9 mouse cellular contexts compared by ENCODE assay signal in the genomic region with DNA sequence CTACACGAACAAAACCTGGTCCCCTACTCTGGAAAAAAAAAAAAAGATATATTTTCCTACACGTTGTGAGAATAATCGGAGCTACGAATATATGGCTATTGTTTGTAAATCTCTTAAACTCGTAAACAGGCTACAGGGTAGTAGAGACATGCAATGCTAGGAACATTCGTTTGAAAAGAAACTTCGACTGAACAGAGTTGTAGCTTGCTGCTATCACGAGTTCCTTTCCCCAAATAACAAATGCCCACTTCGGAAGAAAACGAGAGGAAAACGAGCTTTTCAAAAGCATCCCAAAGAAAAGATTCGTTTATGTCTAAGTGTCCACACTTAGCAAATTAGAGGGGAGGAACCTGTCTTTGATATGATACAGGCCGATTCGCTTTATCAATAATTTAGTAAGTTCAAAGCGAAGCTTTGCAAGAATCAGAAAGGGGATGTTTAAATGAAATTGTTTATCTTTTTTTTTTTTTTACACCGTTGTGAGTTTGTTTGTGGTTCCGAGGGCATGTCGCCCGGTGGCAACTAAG. TPM values are rescaled to one million over a fixed set of nuclear protein-coding genes. Genes with fewer than 3 reads are reported as not detected.
A peak's percentile ranks its signal among the peaks of the same experiment; 100 is the strongest.
DNase-seq lines count a peak whose midpoint lies in the region; ATAC-seq and TF ChIP-seq lines count a peak whose summit lies in the region.
"Had no signal": no experiment of that assay in that cellular context is flagged by ENCODE, and none has a peak within 500 bp of the region (broad histone marks: within the 10 kb centered on the region; RNA-seq: fewer than 3 reads in every experiment).

No protein-coding gene starts in this region.

- peaks cover 16% of the 10 kb centered on the region for H3K36me3 ChIP-seq in limb, embryonic 14.5 days (ENCODE audit: control insufficient read depth, insufficient read depth, low read length)
- H3K36me3 ChIP-seq in liver, embryonic 12.5 days = no peaks in the 10 kb centered on the region

- WGBS in limb, embryonic 14.5 days = 4% methylated on average over 19 of the region's 19 CpGs
- WGBS in liver, embryonic 12.5 days (ENCODE audit: insufficient replicate concordance) = 4% methylated on average over 19 of the region's 19 CpGs

- peak overlapping the region; percentile 95 for H3K27ac ChIP-seq in limb, embryonic 14.5 days (replicated peaks; ENCODE audit: low read depth, low read length)
- no peak overlapping the region for H3K27ac ChIP-seq in liver, embryonic 12.5 days

- peak; percentile 21 for DNase-seq in embryo, embryonic 11 days
- DNase-seq in embryo, embryonic 10 days (ENCODE audit: low spot score) = no peak
- DNase-seq in retina, embryonic 14.5 days (ENCODE audit: low spot score) = peak; percentile 39
- no peak for DNase-seq in retina, postnatal 1 day
- DNase-seq in limb, embryonic 14.5 days (ENCODE audit: low spot score) = no peak
- no peak for DNase-seq in frontal cortex, adult 2 months (ENCODE audit: extremely low spot score in 1 of 2, low spot score in 1 of 2)

- no peak for TF ChIP-seq POLR2A in limb, embryonic 14.5 days (IDR thresholded peaks at IDR 0.05; ENCODE audit: borderline replicate concordance, extremely low read depth, insufficient read depth, insufficient read length)

- H3K4me1 ChIP-seq in limb, embryonic 14.5 days (ENCODE audit: control insufficient read depth, insufficient read depth, low read length) = peaks cover 18% of the 10 kb centered on the region
- peaks cover 9% of the 10 kb centered on the region for H3K4me1 ChIP-seq in liver, embryonic 12.5 days

- H3K27me3 ChIP-seq in limb, embryonic 14.5 days (ENCODE audit: control insufficient read depth, insufficient read depth, low read length) = peaks cover 8% of the 10 kb centered on the region; the same call in 1 of the 2 replicates
- peaks cover 99% of the 10 kb centered on the region for H3K27me3 ChIP-seq in liver, embryonic 12.5 days (replicated peaks)

- ATAC-seq in limb, embryonic 14.5 days (ENCODE audit: low FRiP score, low read depth) = no peak
- no peak for ATAC-seq in activated CD4-positive, CD25-positive, alpha-beta regulatory T cell, adult 4 months
- ATAC-seq in liver, embryonic 12.5 days = no peak

- H3K4me3 ChIP-seq in limb, embryonic 14.5 days (replicated peaks; ENCODE audit: low read length) = peak overlapping the region; percentile 79
- no peak overlapping the region for H3K4me3 ChIP-seq in liver, embryonic 12.5 days
- H3K4me3 ChIP-seq: megakaryocyte, embryonic 14.5 days had no signal

- no peaks in the 10 kb centered on the region for H3K9me3 ChIP-seq in limb, embryonic 14.5 days (ENCODE audit: control insufficient read depth, low read length)
- no peaks in the 10 kb centered on the region for H3K9me3 ChIP-seq in liver, embryonic 12.5 days (replicated peaks)

- H3K4me2 ChIP-seq in limb, embryonic 14.5 days (replicated peaks; ENCODE audit: low read depth, low read length, severe bottlenecking) = peak overlapping the region; percentile 93
- no peak overlapping the region for H3K4me2 ChIP-seq in liver, embryonic 12.5 days

- H3K9ac ChIP-seq in limb, embryonic 14.5 days (ENCODE audit: low read depth, low read length, severe bottlenecking) = peak overlapping the region; percentile 59
- no peak overlapping the region for H3K9ac ChIP-seq in liver, embryonic 12.5 days

RNA-seq across cellular contexts. Expression of a gene that starts 1.6 kb away (rescaled TPM):
- 70.2 and 110 TPM in 2 replicates for polyA plus RNA-seq in limb, embryonic 14.5 days (2012; rRNA removed)
- 98.2 and 132 TPM in 2 replicates for polyA plus RNA-seq in limb, embryonic 14.5 days (2014; fragmentation: Nextera tagmentation; extraction: Ambion mirVana)
- polyA plus RNA-seq in activated CD4-positive, CD25-positive, alpha-beta regulatory T cell, adult 4 months (2017; shearing (Covaris generic)) = not detected
- 2.4 and 2.7 TPM in 2 replicates for polyA plus RNA-seq in liver, embryonic 12.5 days (2016; fragmentation: Nextera tagmentation; extraction: Ambion mirVana)
- polyA plus RNA-seq in frontal cortex, adult 2 months (2012; rRNA removed) = 19.9 and 21.4 TPM in 2 replicates

Comparison
In these comparisons a context has a peak if more than half of its experiments do, and no peak if none do; other contexts are left out.
1. DNase-seq: peak in embryo, embryonic 11 days (single experiment) and retina, embryonic 14.5 days (single experiment); none in embryo, embryonic 10 days (single experiment), retina, postnatal 1 day (single experiment), limb, embryonic 14.5 days (single experiment) and frontal cortex, adult 2 months (0 of 2).